Mouse (Mus musculus) bone marrow, adult 2 months (tissue): ENCODE results near the gene Shpk.

Experiments
- CTCF ChIP-seq: fragments of 200-500 bp; IDR thresholded peaks from 2 replicates; pipeline ENCODE4 v1.5.1; 2011; ENCODE audit warnings: low read length, control low read depth; ENCODE audit not compliant: control insufficient read depth, insufficient read depth
- POLR2A ChIP-seq: fragments of 200-500 bp; IDR thresholded peaks from 2 replicates; pipeline ENCODE4 v1.6.1; 2011; ENCODE audit warnings: low read depth, mild to moderate bottlenecking, control low read depth, low read length, borderline replicate concordance; ENCODE audit not compliant: control insufficient read depth

DNA sequence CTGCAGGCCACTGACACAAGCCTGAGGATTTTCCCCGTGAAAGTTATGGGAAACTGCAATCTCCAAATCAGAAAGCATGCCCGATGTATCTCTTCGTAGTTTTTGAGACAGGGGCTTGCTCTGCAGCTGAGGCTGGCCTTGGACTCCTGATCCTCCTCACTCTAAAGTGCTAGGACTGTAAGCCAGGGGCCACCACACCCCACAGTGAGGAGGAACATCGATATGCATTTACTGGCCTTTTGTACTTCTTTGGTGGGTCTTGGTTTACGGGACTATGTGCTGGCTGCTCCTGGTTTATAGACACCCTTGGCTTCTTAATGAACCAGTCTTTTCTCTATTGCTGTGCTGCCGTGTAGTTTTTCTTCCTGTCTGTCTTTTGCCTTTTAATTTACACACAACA lies 42.9 kb downstream of the Shpk start:
- TF ChIP-seq CTCF (no peak), POLR2A (no peak)
